ENCODE assay signal across 7 mouse cellular contexts in the genomic region with DNA sequence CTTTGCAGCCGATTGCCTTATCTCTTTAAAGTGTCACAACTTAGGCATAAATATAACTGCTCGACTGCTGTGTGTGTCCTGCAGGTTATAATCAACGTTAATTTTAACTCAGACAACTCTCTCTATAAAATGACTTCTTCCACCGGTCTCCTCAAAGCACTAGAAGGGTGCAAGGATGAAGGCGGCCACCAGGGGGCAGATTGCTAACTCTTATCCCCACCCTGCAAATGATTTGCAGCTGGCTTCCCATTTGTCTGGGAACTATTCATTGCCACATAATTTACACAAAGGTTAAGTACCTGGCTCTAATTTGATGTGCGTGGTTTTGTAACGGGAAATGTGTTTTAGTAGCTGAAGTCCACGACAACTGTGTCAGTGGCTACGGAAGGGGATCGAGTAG.
DNase-seq lines count a peak whose midpoint lies in the region; TF ChIP-seq lines count a peak whose summit lies in the region.

No protein-coding gene starts in this region.

- no peak overlapping the region for H3K4me3 ChIP-seq in MEL (ENCODE audit: control insufficient read depth in 1 of 2, insufficient read depth in 1 of 2, low read depth in 2 of 2, low read length in 2 of 2)
- H3K4me3 ChIP-seq in layer of hippocampus, adult 2 months, result no peak overlapping the region

- no peak overlapping the region for H3K27ac ChIP-seq in MEL (ENCODE audit: control insufficient read depth, low read depth, low read length)
- H3K27ac ChIP-seq in layer of hippocampus, adult 2 months, result no peak overlapping the region

- no peaks in the 10 kb centered on the region for H3K79me2 ChIP-seq in MEL (ENCODE audit: control insufficient read depth, insufficient read depth, low read length, poor library complexity)

- TF ChIP-seq POLR2A in MEL (IDR thresholded peaks at IDR 0.05; ENCODE audit: control insufficient read depth in 1 of 2, insufficient read depth in 1 of 2, low read depth in 1 of 2, low read length in 2 of 2, poor library complexity in 1 of 2), result no peak

- no peaks in the 10 kb centered on the region for H3K36me3 ChIP-seq in MEL (ENCODE audit: control insufficient read depth in 1 of 2, insufficient read depth in 2 of 2, low read length in 2 of 2)

- TF ChIP-seq CTCF in MEL (IDR thresholded peaks at IDR 0.05 in 2 of 3, conservative IDR thresholded peaks at IDR 0.05 in 1 of 3; ENCODE audit: control insufficient read depth in 1 of 3, insufficient read depth in 1 of 3, low read depth in 2 of 3, low read length in 3 of 3, poor library complexity in 1 of 3, severe bottlenecking in 1 of 3), result peak; percentile 87 to 97 (median 96)
- TF ChIP-seq CTCF in layer of hippocampus, adult 2 months (conservative IDR thresholded peaks at IDR 0.05), result peak; percentile 92

- no peaks in the 10 kb centered on the region for H3K9me3 ChIP-seq in MEL (replicated peaks; ENCODE audit: insufficient read depth, low read length)

- no peaks in the 10 kb centered on the region for H3K27me3 ChIP-seq in MEL (ENCODE audit: control insufficient read depth in 1 of 2, insufficient read depth in 2 of 2, low read length in 2 of 2)

- no peaks in the 10 kb centered on the region for H3K4me1 ChIP-seq in MEL (ENCODE audit: control insufficient read depth in 1 of 2, insufficient read depth in 2 of 2, low read length in 2 of 2)

- no peak for TF ChIP-seq EP300 in MEL (IDR thresholded peaks at IDR 0.05; ENCODE audit: low read depth in 1 of 2, low read length in 2 of 2)

- DNase-seq in CD8-positive naive resting alpha-beta T cell, adult 2 months (ENCODE audit: low read depth in 2 of 2, low spot score in 2 of 2), result peak; percentile 64 to 67
- DNase-seq in MEL (ENCODE audit: low read depth, low spot score), result peak; percentile 79
- peak; percentile 54 for DNase-seq in cerebellum, adult 9-10 months
- peak; percentile 85 for DNase-seq in gastrocnemius, postnatal 10 days
- DNase-seq in layer of hippocampus, adult 2 months (ENCODE audit: low spot score in 2 of 2), result peak; percentile 63 to 88
- peak; percentile 82 for DNase-seq in lung, postnatal 14 days
- peak; percentile 31 to 78 for DNase-seq in spleen, postnatal 10 days (ENCODE audit: low spot score in 2 of 2)

- TF ChIP-seq RAD21 in MEL (IDR thresholded peaks at IDR 0.05; ENCODE audit: low read depth, low read length), result peak; percentile 82

- no peak overlapping the region for H3K9ac ChIP-seq in MEL (ENCODE audit: control insufficient read depth, low read depth, low read length, poor library complexity, severe bottlenecking)

TF ChIP-seq in MEL, 35 proteins besides CTCF, POLR2A, EP300 and RAD21:
- TF ChIP-seq JUND (IDR thresholded peaks at IDR 0.05; ENCODE audit: low read depth, low read length), result no peak
- no peak for TF ChIP-seq E2F4 (IDR thresholded peaks at IDR 0.05; ENCODE audit: borderline replicate concordance, low read depth, low read length)
- TF ChIP-seq ZC3H11A (IDR thresholded peaks at IDR 0.05; ENCODE audit: low read depth, low read length), result peak; percentile 86
- no peak for TF ChIP-seq POLR2AphosphoS5 (IDR thresholded peaks at IDR 0.05; ENCODE audit: borderline replicate concordance, low read depth, low read length)
- TF ChIP-seq SMC3 (IDR thresholded peaks at IDR 0.05; ENCODE audit: low read depth, low read length), result peak; percentile 99
- TF ChIP-seq TBP (IDR thresholded peaks at IDR 0.05; ENCODE audit: low read depth, low read length), result no peak; the same call in 1 of the 2 replicates
